Mouse (Mus musculus) kidney, postnatal 0 days (tissue): ENCODE measurements at regions not wholly inside any gene's neighbourhood (a gene's known extent, or its start where the extent isn't known, plus 50 kb on each side); places are given as distances from the start of the nearest gene placed in this dataset.
"Not testable (repeated sequence)": the region's sequence is repeated elsewhere in the genome, so short reads cannot be mapped to it uniquely, and the experiment has no call there.

Source experiments
- ATAC-seq: fragments of 200-750 bp; cut with Nextera tagmentation; replicated peaks from 2 replicates; pipeline ENCODE4 v1.8.0; 2017; ENCODE audit warnings: low read depth, moderate number of reproducible peaks, moderate TSS enrichment, moderate library complexity; ENCODE audit not compliant: low FRiP score
- DNase-seq: peaks from one replicate; pipeline ENCODE4 v3.0.0-alpha.2; 2016; ENCODE audit warnings: low spot score
- H3K27ac ChIP-seq: fragments of 300-500 bp; sonication (generic); 2 replicates; pipeline ENCODE4 v1.5.1; 2014; ENCODE audit warnings: mild to moderate bottlenecking
- H3K27me3 ChIP-seq: fragments of 300-500 bp; sonication (generic); 2 replicates; pipeline ENCODE4 v1.6.1; 2014; ENCODE audit warnings: low read length, mixed read lengths; ENCODE audit not compliant: insufficient read depth
- H3K36me3 ChIP-seq: fragments of 300-500 bp; sonication (generic); 2 replicates; pipeline ENCODE4 v1.6.1; 2014; ENCODE audit warnings: low read length, mixed read lengths; ENCODE audit not compliant: insufficient read depth
- H3K4me1 ChIP-seq: fragments of 300-500 bp; sonication (generic); replicated peaks from 2 replicates; pipeline ENCODE4 v1.6.1; 2014; ENCODE audit warnings: antibody characterized with exemption, low read length, mixed read lengths; ENCODE audit not compliant: insufficient read depth
- H3K4me2 ChIP-seq: fragments of 300-500 bp; sonication (generic); 2 replicates; pipeline ENCODE4 v1.6.1; 2014; ENCODE audit warnings: mild to moderate bottlenecking, low read length, moderate library complexity, mixed read lengths
- H3K4me3 ChIP-seq: fragments of 300-500 bp; sonication (generic); replicated peaks from 2 replicates; pipeline ENCODE4 v1.5.1; 2014; ENCODE audit warnings: low read depth, low read length
- H3K9ac ChIP-seq: fragments of 300-500 bp; sonication (generic); 2 replicates; pipeline ENCODE4 v1.6.1; 2014; ENCODE audit warnings: low read depth, low read length
- H3K9me3 ChIP-seq: fragments of 300-500 bp; sonication (generic); replicated peaks from 2 replicates; pipeline ENCODE4 v1.6.1; 2016; ENCODE audit warnings: low read length, inconsistent platforms, mixed read lengths
- CTCF ChIP-seq: IDR thresholded peaks from 2 replicates; pipeline ENCODE4 v1.5.1; 2016; ENCODE audit warnings: antibody characterized with exemption, low read depth, mild to moderate bottlenecking, moderate library complexity
- WGBS: fragments of 180-500 bp; shearing (Covaris S2); extraction: QIAGEN DNeasy Blood & Tissue Kit; methylation state at CpG from one replicate; pipeline ENCODE4 v1.1.7; 2014; 5-methylcytosine and 5-hydroxymethylcytosine counted together

DNA sequence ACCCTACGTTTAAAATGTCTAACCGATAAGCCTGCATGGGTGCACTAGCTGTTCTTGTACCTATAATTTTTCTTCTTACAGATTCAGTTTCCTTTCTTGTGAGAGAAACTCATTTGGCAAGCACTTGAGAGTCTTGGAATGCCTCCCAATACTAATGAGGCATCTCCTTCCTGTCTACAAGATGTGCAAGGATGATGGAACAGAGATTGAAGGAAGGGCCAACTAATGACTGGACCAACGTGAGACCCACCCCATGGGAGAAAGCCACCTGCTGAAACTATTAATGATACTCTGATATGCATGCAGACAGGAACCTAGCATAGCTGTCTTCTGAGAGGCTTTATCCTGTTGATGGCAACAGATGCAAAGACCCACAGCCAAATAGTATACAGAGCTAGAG is 179.9 kb upstream of the Slitrk6 start:
- H3K27ac ChIP-seq = no peak overlapping the region
- no peaks in the 10 kb centered on the region for H3K36me3 ChIP-seq
- no peak overlapping the region for H3K9ac ChIP-seq
- WGBS = 79% methylated on average over 3 of the region's 3 CpGs
- TF ChIP-seq CTCF = no peak
- DNase-seq (no peak), ATAC-seq (no peak)
- H3K4me3 ChIP-seq = no peak overlapping the region
- H3K4me1 ChIP-seq = no peaks in the 10 kb centered on the region
- H3K27me3 ChIP-seq = no peaks in the 10 kb centered on the region
- H3K9me3 ChIP-seq = no peaks in the 10 kb centered on the region
- no peak overlapping the region for H3K4me2 ChIP-seq

DNA sequence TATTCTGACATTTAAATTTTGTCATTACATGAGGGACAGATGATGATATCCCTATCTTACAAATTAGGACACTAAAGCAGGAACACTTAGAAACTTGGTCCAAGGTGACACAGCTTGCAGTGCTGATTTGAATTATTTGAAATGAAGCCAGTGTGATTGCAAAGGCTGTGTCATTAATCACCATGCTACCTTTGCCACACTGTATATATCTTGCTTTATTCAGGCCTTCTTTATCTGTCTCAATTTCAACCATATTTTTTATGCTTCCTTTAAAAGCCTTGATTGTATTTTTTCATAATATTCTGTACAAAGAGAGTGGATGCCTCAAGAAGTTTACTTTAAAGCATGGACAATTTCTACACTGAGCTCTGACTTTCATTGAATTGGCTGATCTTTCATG is 167.0 kb upstream of the Slitrk6 start:
- H3K4me3 ChIP-seq = no peak overlapping the region
- TF ChIP-seq CTCF = no peak
- H3K4me2 ChIP-seq = no peak overlapping the region
- H3K4me1 ChIP-seq = no peaks in the 10 kb centered on the region
- no peaks in the 10 kb centered on the region for H3K27me3 ChIP-seq
- ATAC-seq = no peak
- H3K9me3 ChIP-seq = no peaks in the 10 kb centered on the region
- H3K36me3 ChIP-seq = no peaks in the 10 kb centered on the region
- no peak for DNase-seq
- H3K9ac ChIP-seq = no peak overlapping the region
- H3K27ac ChIP-seq = no peak overlapping the region

DNA sequence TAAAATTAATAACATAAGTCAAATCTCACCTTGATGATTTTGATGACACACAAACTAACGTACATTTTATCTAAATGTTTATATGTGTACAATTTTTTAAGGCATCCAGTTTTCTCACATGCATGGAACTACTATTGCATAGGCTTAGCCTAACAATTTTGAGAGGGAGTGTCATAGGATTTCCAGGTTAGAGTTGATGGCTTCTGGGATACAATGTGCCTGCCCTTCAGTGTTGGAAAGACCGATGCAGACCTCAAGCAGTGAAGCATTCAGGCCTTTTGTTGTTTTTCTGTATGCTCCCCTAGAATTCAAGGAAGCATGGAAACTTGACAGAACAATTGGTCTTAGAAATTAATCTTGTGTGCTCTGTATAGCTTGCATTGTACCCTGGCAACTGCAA is 158.4 kb upstream of the Slitrk6 start:
- no peak overlapping the region for H3K4me3 ChIP-seq
- no peaks in the 10 kb centered on the region for H3K27me3 ChIP-seq
- no peak overlapping the region for H3K4me2 ChIP-seq
- TF ChIP-seq CTCF = no peak
- no peaks in the 10 kb centered on the region for H3K36me3 ChIP-seq
- no peaks in the 10 kb centered on the region for H3K9me3 ChIP-seq
- DNase-seq = no peak
- H3K9ac ChIP-seq = no peak overlapping the region
- no peaks in the 10 kb centered on the region for H3K4me1 ChIP-seq
- no peak overlapping the region for H3K27ac ChIP-seq
- ATAC-seq = no peak
- 69% methylated on average over 2 of the region's 2 CpGs for WGBS

DNA sequence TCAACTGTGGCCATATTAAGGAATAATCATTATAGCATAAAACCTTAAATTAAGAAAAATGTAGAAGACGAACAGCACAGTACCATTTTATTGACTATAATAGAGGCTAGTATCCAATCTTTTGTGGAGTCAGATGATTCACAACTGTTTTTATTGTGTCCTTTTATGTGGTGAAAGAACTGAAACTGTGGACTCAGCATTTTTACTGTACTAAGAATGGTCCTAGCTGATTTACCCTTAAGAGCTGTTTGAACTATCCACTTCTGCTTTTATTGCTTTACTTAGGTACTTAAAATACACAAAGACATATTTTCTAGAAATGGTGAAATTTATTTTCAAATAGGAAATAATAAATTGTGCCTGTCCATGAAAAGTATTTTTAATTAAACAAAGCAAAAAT is 137.9 kb upstream of the Slitrk6 start:
- H3K36me3 ChIP-seq = no peaks in the 10 kb centered on the region
- ATAC-seq (no peak), DNase-seq (no peak)
- no peak overlapping the region for H3K27ac ChIP-seq
- no peak overlapping the region for H3K4me2 ChIP-seq
- H3K27me3 ChIP-seq = no peaks in the 10 kb centered on the region
- no peak for TF ChIP-seq CTCF
- no peak overlapping the region for H3K9ac ChIP-seq
- no peaks in the 10 kb centered on the region for H3K4me1 ChIP-seq
- H3K4me3 ChIP-seq = no peak overlapping the region
- no peaks in the 10 kb centered on the region for H3K9me3 ChIP-seq
- 88% methylated on average over 1 of the region's 1 CpGs for WGBS

DNA sequence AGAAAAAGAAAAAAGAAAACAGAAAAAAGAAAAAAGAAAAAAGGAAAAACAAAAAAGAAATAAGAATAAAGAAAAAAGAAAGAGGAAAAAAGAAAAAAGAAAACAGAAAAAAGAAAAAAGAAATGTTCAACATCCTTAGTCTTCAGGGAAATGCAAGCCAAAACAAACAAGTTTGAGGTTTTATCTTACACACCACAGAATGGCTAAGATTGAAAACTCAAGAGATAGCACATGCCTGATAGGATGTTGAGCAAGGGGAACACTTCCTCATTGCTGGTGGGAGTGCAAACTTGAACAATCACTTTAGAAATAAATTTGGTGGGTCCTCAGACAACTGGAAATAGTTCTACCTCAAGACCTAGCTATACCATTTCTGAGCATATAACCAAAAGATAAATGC is 116.4 kb upstream of the Slitrk6 start:
- ATAC-seq = no peak
- H3K9me3 ChIP-seq = no peaks in the 10 kb centered on the region
- DNase-seq = no peak
- no peaks in the 10 kb centered on the region for H3K27me3 ChIP-seq
- H3K4me3 ChIP-seq = no peak overlapping the region
- H3K4me2 ChIP-seq = no peak overlapping the region
- no peaks in the 10 kb centered on the region for H3K36me3 ChIP-seq
- no peak for TF ChIP-seq CTCF
- no peaks in the 10 kb centered on the region for H3K4me1 ChIP-seq
- H3K9ac ChIP-seq = no peak overlapping the region
- no peak overlapping the region for H3K27ac ChIP-seq

DNA sequence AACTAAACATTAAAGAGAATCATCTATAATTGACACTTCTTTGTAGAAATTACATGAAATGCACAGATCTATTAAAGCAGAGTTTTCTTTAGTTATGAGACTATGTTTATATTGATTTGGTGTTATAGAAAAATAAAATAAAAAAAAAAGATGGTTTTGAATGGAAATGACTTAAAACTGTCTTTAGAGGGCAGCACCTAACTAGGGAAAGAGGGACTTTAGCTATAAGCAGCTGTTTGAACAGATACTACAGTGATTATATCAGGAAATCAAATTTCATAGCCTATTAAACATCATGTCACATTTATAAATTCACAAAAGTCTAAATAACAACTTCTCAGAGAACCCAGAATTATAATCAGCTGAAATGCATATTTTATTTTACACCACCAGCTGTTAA is 69.7 kb upstream of the Slitrk6 start:
- TF ChIP-seq CTCF = peak; percentile 51
- no peak overlapping the region for H3K9ac ChIP-seq
- no peaks in the 10 kb centered on the region for H3K27me3 ChIP-seq
- no peak overlapping the region for H3K4me2 ChIP-seq
- no peak overlapping the region for H3K27ac ChIP-seq
- DNase-seq (peak; percentile 41), ATAC-seq (no peak)
- no peak overlapping the region for H3K4me3 ChIP-seq
- H3K9me3 ChIP-seq = no peaks in the 10 kb centered on the region
- no peaks in the 10 kb centered on the region for H3K36me3 ChIP-seq
- H3K4me1 ChIP-seq = no peaks in the 10 kb centered on the region

DNA sequence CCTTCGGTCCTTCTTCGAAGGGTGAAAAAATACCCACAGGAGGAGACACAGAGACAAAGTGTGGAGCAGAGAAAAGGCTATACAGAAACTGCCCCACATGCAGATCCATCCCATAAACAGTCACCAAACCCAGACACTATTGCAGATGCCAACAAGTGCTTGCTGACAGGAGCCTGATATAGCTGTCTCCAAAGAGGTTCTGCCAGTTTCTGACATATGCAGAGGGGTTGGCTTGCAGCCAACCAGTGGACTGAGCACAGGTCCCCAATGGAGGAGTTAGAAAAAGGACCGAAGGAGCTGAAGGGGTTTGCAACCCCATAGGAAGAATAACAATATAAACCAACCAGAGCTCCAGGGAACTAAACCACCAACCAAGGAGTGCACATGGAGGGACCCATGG is 67.2 kb upstream of the Slitrk6 start:
- 79% methylated on average over 3 of the region's 3 CpGs for WGBS
- not testable (repeated sequence) for H3K4me1 ChIP-seq, H3K9me3 ChIP-seq, H3K4me2 ChIP-seq, ATAC-seq, H3K9ac ChIP-seq, H3K4me3 ChIP-seq, DNase-seq, H3K36me3 ChIP-seq, H3K27me3 ChIP-seq, H3K27ac ChIP-seq
